ENCODE assay signal across 28 mouse cellular contexts in genomic region chr17:15255874-15256273, GRCm38 (mm10).
A peak's percentile ranks its signal among the peaks of the same experiment; 100 is the strongest.
DNase-seq lines count a peak whose midpoint lies in the region; ATAC-seq lines count a peak whose summit lies in the region.
"Had no signal": no experiment of that assay in that cellular context is flagged by ENCODE, and none has a peak within 500 bp of the region (broad histone marks: within the 10 kb centered on the region; RNA-seq: fewer than 3 reads in every experiment).

No protein-coding gene starts in this region.

- peak; percentile 50; the same call in 1 of the 2 replicates for ATAC-seq in granulocyte monocyte progenitor cell, adult 5-6 weeks (replicated peaks; ENCODE audit: poor library complexity, severe bottlenecking)
- peak; percentile 45; the same call in 1 of the 2 replicates for ATAC-seq in megakaryocyte, adult 5-6 weeks (ENCODE audit: poor library complexity, severe bottlenecking)
- no peak for ATAC-seq in hindbrain, embryonic 12.5 days (ENCODE audit: low FRiP score)
- ATAC-seq: activated CD4-positive, CD25-positive, alpha-beta regulatory T cell, adult 4 months; CD4-positive, CD25-positive, alpha-beta regulatory T cell, adult 4 months; forebrain, embryonic 14.5 days; forebrain, embryonic 16.5 days; Patski had no signal

- peak; percentile 5 for DNase-seq in 416B (ENCODE audit: low read depth)
- no peak for DNase-seq in spleen, postnatal 10 days (ENCODE audit: low spot score in 2 of 2)
- no peak for DNase-seq in cerebellum, adult 9-10 months
- DNase-seq: adrenal gland, adult 8-10 months; adrenal gland, postnatal 14 days; adrenal gland, postnatal 36 days; B cell, adult 2 months; cerebellum, adult 11-12 months; cerebellum, adult 2 months; cerebellum, adult 9-11 months; cerebellum, postnatal 14 days; cerebellum, postnatal 36 days; embryo, embryonic 11 days had no signal

- no peaks in the 10 kb centered on the region for H3K36me3 ChIP-seq in hindbrain, embryonic 12.5 days
- H3K36me3 ChIP-seq: embryonic facial prominence, embryonic 13.5 days; embryonic facial prominence, embryonic 15.5 days; forebrain, embryonic 10.5 days; forebrain, embryonic 12.5 days; G1E had no signal

- no peak overlapping the region for H3K9ac ChIP-seq in hindbrain, embryonic 12.5 days
- H3K9ac ChIP-seq: embryonic facial prominence, embryonic 13.5 days; embryonic facial prominence, embryonic 15.5 days; forebrain, embryonic 12.5 days had no signal

- no peak overlapping the region for H3K27ac ChIP-seq in hindbrain, embryonic 12.5 days
- H3K27ac ChIP-seq: embryonic facial prominence, embryonic 13.5 days; embryonic facial prominence, embryonic 15.5 days; forebrain, embryonic 10.5 days; forebrain, embryonic 12.5 days had no signal

- whole genome bisulfite sequencing in hindbrain, embryonic 12.5 days: 88% methylated on average over 2 of the region's 2 CpGs

- no peaks in the 10 kb centered on the region for H3K4me1 ChIP-seq in hindbrain, embryonic 12.5 days

- H3K4me3 ChIP-seq in hindbrain, embryonic 12.5 days: no peak overlapping the region
- H3K4me3 ChIP-seq: embryonic facial prominence, embryonic 13.5 days; embryonic facial prominence, embryonic 15.5 days; erythroblast, embryonic 14.5 days; forebrain, embryonic 10.5 days; forebrain, embryonic 12.5 days had no signal

- H3K27me3 ChIP-seq in hindbrain, embryonic 12.5 days: no peaks in the 10 kb centered on the region
- H3K27me3 ChIP-seq: CH12.LX; embryonic facial prominence, embryonic 13.5 days; embryonic facial prominence, embryonic 15.5 days; forebrain, embryonic 12.5 days; Patski had no signal

- no peak overlapping the region for H3K4me2 ChIP-seq in hindbrain, embryonic 12.5 days (replicated peaks)
- H3K4me2 ChIP-seq: embryonic facial prominence, embryonic 13.5 days; embryonic facial prominence, embryonic 15.5 days; forebrain, embryonic 12.5 days had no signal

- H3K9me3 ChIP-seq in hindbrain, embryonic 12.5 days (replicated peaks): no peaks in the 10 kb centered on the region
- H3K9me3 ChIP-seq: embryonic facial prominence, embryonic 13.5 days; embryonic facial prominence, embryonic 15.5 days; forebrain, embryonic 10.5 days; forebrain, embryonic 12.5 days; G1E had no signal
